Mouse (Mus musculus): ENCODE measurements around the gene Gan. TPM values are rescaled to one million over a fixed set of nuclear protein-coding genes. Genes with fewer than 3 reads are reported as not detected.

Gan gene
- total and polyA plus RNA-seq, 2 experiments from 2014 or later = 0.60 to 4.0 TPM

GRCm38 (mm10) chr8:117177236-117177635 lies 19.3 kb downstream of the Gan start:
- H3K4me2 ChIP-seq (ENCODE audit: low read depth, low read length) = no peak overlapping the region
- WGBS = 71% methylated on average over 7 of the region's 7 CpGs
- TF ChIP-seq CTCF (IDR thresholded peaks at IDR 0.05; ENCODE audit: low read depth) = no peak
- TF ChIP-seq EP300 (IDR thresholded peaks at IDR 0.05; ENCODE audit: low read depth) = no peak
- DNase-seq (ENCODE audit: low spot score) = no peak
- H3K27ac ChIP-seq (ENCODE audit: low read depth) = no peak overlapping the region
- no peak overlapping the region for H3K4me3 ChIP-seq (ENCODE audit: low read depth, low read length)
- no peaks in the 10 kb centered on the region for H3K4me1 ChIP-seq (ENCODE audit: control insufficient read depth, insufficient read depth)
- H3K9ac ChIP-seq (replicated peaks; ENCODE audit: low read depth, low read length) = no peak overlapping the region
- 0 out of 2 replicates have a peak, but pooled peaks cover 7% of the 10 kb centered on the region for H3K36me3 ChIP-seq (replicated peaks; ENCODE audit: control insufficient read depth, insufficient read depth, low read length)
- no peaks in the 10 kb centered on the region for H3K27me3 ChIP-seq (ENCODE audit: control insufficient read depth, insufficient read depth, low read length)
- no peaks in the 10 kb centered on the region for H3K9me3 ChIP-seq (replicated peaks; ENCODE audit: control insufficient read depth, low read length)
- ATAC-seq (ENCODE audit: insufficient read depth, low read depth) = no peak

DNA sequence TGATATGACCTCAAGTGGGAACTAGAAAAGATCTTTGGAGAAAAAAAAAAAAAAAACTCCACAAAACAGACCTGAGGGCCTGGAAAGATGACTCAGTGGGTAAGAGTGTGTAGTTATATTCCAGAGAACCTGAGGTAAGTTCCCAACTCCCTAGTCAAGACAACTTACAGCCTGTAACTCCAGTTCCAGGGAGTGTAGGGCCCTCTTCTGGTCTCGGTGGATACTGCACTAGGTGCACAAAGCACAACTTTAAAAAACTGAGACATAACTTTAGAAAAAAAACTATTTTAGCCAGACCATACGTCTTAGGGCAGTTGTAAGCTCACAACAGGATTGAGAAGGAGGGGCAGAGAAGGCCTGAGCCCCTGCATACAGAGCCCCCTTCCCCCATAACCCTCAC lies 20.1 kb downstream of the Gan start:
- no peak for ATAC-seq (ENCODE audit: insufficient read depth, low read depth)
- TF ChIP-seq CTCF (IDR thresholded peaks at IDR 0.05; ENCODE audit: low read depth) = no peak
- no peak for TF ChIP-seq EP300 (IDR thresholded peaks at IDR 0.05; ENCODE audit: low read depth)

DNA sequence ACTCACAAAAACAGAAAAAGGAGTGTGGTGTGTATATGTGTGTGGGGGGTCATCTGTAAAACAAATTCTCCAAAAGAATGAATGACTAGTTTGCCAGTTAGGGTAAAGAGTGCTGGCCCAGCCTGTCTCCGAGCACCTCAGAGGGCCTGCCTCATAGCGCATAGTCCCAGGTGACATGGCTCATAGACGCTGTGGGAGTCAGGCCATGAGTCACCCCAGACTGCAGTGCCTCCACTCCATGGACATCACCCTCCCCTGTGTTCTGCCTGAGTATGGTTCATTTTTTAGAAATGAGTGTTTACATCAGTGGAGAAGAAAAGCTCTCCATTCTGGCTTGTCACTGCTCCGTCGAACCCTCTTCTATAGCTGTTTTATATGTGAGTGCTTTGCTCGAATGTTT lies 20.7 kb downstream of the Gan start:
- Histone ChIP-seq H3K4me2 (ENCODE audit: low read depth, low read length) (no peak overlapping the region), H3K9me3 (replicated peaks; ENCODE audit: control insufficient read depth, low read length) (no peaks in the 10 kb centered on the region), H3K4me1 (ENCODE audit: control insufficient read depth, insufficient read depth) (no peaks in the 10 kb centered on the region), H3K27me3 (ENCODE audit: control insufficient read depth, insufficient read depth, low read length) (no peaks in the 10 kb centered on the region), H3K36me3 (replicated peaks; ENCODE audit: control insufficient read depth, insufficient read depth, low read length) (0 out of 2 replicates have a peak, but pooled peaks cover 10% of the 10 kb centered on the region), H3K9ac (replicated peaks; ENCODE audit: low read depth, low read length) (no peak overlapping the region), H3K27ac (ENCODE audit: low read depth) (no peak overlapping the region), H3K4me3 (ENCODE audit: low read depth, low read length) (no peak overlapping the region)
- DNase-seq (ENCODE audit: low spot score) (no peak), ATAC-seq (ENCODE audit: insufficient read depth, low read depth) (no peak)
- no peak for TF ChIP-seq EP300 (IDR thresholded peaks at IDR 0.05; ENCODE audit: low read depth)
- TF ChIP-seq CTCF (IDR thresholded peaks at IDR 0.05; ENCODE audit: low read depth) = no peak
- WGBS = 82% methylated on average over 6 of the region's 6 CpGs

More for the DNA sequence above, 20.1 kb downstream of the Gan start:
- H3K27ac ChIP-seq (ENCODE audit: low read depth) = no peak overlapping the region
- no peak overlapping the region for H3K9ac ChIP-seq (replicated peaks; ENCODE audit: low read depth, low read length)
- no peaks in the 10 kb centered on the region for H3K27me3 ChIP-seq (ENCODE audit: control insufficient read depth, insufficient read depth, low read length)
- WGBS = 82% methylated on average over 2 of the region's 2 CpGs
- 0 out of 2 replicates have a peak, but pooled peaks cover 7% of the 10 kb centered on the region for H3K36me3 ChIP-seq (replicated peaks; ENCODE audit: control insufficient read depth, insufficient read depth, low read length)
- H3K4me1 ChIP-seq (ENCODE audit: control insufficient read depth, insufficient read depth) = no peaks in the 10 kb centered on the region
- no peak overlapping the region for H3K4me2 ChIP-seq (ENCODE audit: low read depth, low read length)
- DNase-seq (ENCODE audit: low spot score) = no peak
- H3K9me3 ChIP-seq (replicated peaks; ENCODE audit: control insufficient read depth, low read length) = no peaks in the 10 kb centered on the region
- no peak overlapping the region for H3K4me3 ChIP-seq (ENCODE audit: low read depth, low read length)

DNA sequence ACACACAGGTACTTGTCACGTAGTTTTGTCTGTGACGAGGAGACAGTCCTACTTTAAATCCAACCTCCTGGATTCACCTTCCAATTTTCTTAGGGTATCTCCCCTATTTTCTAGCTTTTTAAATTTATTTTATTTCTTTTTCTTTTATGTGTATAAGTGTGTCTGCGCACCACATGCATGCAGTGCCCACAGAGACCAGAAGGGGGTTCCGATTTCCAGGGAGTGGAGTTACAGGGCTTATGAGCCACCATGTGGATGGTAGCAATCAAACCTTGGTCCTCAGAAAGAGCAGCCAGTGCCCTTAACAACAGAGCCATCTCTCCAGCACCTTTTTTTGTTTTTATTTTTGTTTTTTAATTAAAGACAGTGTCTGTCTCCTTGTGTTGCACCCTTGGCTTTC lies 24.8 kb downstream of the Gan start:
- no peak overlapping the region for H3K27ac ChIP-seq (ENCODE audit: low read depth)
- peaks cover 34% of the 10 kb centered on the region for H3K36me3 ChIP-seq (replicated peaks; ENCODE audit: control insufficient read depth, insufficient read depth, low read length)
- no peak for DNase-seq (ENCODE audit: low spot score)
- no peak overlapping the region for H3K9ac ChIP-seq (replicated peaks; ENCODE audit: low read depth, low read length)
- no peaks in the 10 kb centered on the region for H3K9me3 ChIP-seq (replicated peaks; ENCODE audit: control insufficient read depth, low read length)
- H3K27me3 ChIP-seq (ENCODE audit: control insufficient read depth, insufficient read depth, low read length) = no peaks in the 10 kb centered on the region
- no peak for TF ChIP-seq CTCF (IDR thresholded peaks at IDR 0.05; ENCODE audit: low read depth)
- no peak for TF ChIP-seq EP300 (IDR thresholded peaks at IDR 0.05; ENCODE audit: low read depth)
- H3K4me3 ChIP-seq (ENCODE audit: low read depth, low read length) = no peak overlapping the region
- H3K4me2 ChIP-seq (ENCODE audit: low read depth, low read length) = no peak overlapping the region
- no peaks in the 10 kb centered on the region for H3K4me1 ChIP-seq (ENCODE audit: control insufficient read depth, insufficient read depth)
- 97% methylated on average over 4 of the region's 4 CpGs for WGBS
- no peak for ATAC-seq (ENCODE audit: insufficient read depth, low read depth)

GRCm38 (mm10) chr8:117183664-117184377 lies 25.9 kb downstream of the Gan start:
- TF ChIP-seq CTCF (IDR thresholded peaks at IDR 0.05; ENCODE audit: low read depth) (no peak), EP300 (IDR thresholded peaks at IDR 0.05; ENCODE audit: low read depth) (no peak)
- no peak for DNase-seq (ENCODE audit: low spot score)
- no peak overlapping the region for H3K4me2 ChIP-seq (ENCODE audit: low read depth, low read length)
- H3K4me3 ChIP-seq (ENCODE audit: low read depth, low read length) = no peak overlapping the region
- no peaks in the 10 kb centered on the region for H3K9me3 ChIP-seq (replicated peaks; ENCODE audit: control insufficient read depth, low read length)
- H3K9ac ChIP-seq (replicated peaks; ENCODE audit: low read depth, low read length) = no peak overlapping the region
- no peak for ATAC-seq (ENCODE audit: insufficient read depth, low read depth)
- no peak overlapping the region for H3K27ac ChIP-seq (ENCODE audit: low read depth)
- no peaks in the 10 kb centered on the region for H3K27me3 ChIP-seq (ENCODE audit: control insufficient read depth, insufficient read depth, low read length)
- H3K36me3 ChIP-seq (replicated peaks; ENCODE audit: control insufficient read depth, insufficient read depth, low read length) = peaks cover 44% of the 10 kb centered on the region
- H3K4me1 ChIP-seq (ENCODE audit: control insufficient read depth, insufficient read depth) = no peaks in the 10 kb centered on the region
- 86% methylated on average over 8 of the region's 8 CpGs for WGBS

DNA sequence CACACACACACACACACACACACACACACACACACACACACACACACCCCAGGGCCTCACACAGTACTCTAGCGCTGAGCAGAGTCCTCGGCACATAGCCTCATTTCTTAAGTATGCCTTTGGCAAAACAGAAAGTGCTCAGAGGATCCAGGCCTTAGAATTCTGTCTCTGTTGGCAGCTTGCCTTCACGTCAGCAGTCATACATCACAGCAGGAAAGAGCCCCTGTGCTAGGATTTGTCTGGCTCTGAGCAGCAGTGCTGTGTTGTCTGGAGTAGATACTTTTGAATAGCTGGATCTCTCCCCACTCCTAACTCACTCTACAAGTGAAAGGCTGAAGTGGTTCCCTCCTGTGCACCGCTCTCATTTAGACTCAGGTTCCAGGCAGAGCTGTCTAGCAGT lies 36.4 kb downstream of the Gan start:
- peaks cover 65% of the 10 kb centered on the region for H3K36me3 ChIP-seq (replicated peaks; ENCODE audit: control insufficient read depth, insufficient read depth, low read length)
- no peaks in the 10 kb centered on the region for H3K27me3 ChIP-seq (ENCODE audit: control insufficient read depth, insufficient read depth, low read length)
- no peak overlapping the region for H3K4me3 ChIP-seq (ENCODE audit: low read depth, low read length)
- H3K9ac ChIP-seq (replicated peaks; ENCODE audit: low read depth, low read length) = no peak overlapping the region
- ATAC-seq (ENCODE audit: insufficient read depth, low read depth) = no peak
- peaks cover 12% of the 10 kb centered on the region; the same call in 1 of the 2 replicates for H3K4me1 ChIP-seq (ENCODE audit: control insufficient read depth, insufficient read depth)
- DNase-seq (ENCODE audit: low spot score) = no peak
- H3K9me3 ChIP-seq (replicated peaks; ENCODE audit: control insufficient read depth, low read length) = no peaks in the 10 kb centered on the region
- no peak overlapping the region for H3K27ac ChIP-seq (ENCODE audit: low read depth)
- TF ChIP-seq EP300 (IDR thresholded peaks at IDR 0.05; ENCODE audit: low read depth) = no peak
- no peak for TF ChIP-seq CTCF (IDR thresholded peaks at IDR 0.05; ENCODE audit: low read depth)
- H3K4me2 ChIP-seq (ENCODE audit: low read depth, low read length) = no peak overlapping the region
- 44% methylated on average over 4 of the region's 4 CpGs for WGBS
